Mouse (Mus musculus): ENCODE data around the gene Cers1. TPM values are rescaled to one million over a fixed set of nuclear protein-coding genes. Genes with fewer than 3 reads are reported as not detected.

Cers1 gene
- polyA plus RNA-seq, 1 experiment from 2014 or later = 6.0 TPM

DNA sequence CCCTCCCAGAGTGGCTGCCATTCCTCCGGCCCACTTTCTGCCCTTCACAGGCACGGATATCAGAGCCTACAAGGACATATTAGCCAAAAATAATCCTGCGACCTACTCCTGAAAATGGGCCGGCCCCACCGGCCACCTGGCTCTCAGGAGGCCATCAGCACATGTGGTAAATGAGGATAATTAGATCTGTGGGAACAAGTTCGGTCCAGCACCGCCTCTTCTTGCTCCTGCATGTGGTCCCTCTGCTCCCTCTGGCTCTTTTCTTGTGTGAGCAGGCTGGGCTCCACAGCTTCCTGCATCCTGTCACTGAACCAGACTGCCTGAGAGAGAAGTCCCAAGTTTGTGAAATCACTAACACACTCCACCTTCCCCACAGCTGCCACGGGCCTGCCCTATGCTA is 36.3 kb upstream of the Cers1 start:
- Histone ChIP-seq H3K27ac (replicated peaks; ENCODE audit: low read depth, low read length) (no peak overlapping the region), H3K9me3 (ENCODE audit: control insufficient read depth, low read length) (no peaks in the 10 kb centered on the region), H3K9ac (ENCODE audit: low read length) (no peak overlapping the region; the same call in 1 of the 2 replicates), H3K4me3 (ENCODE audit: low read depth, low read length) (no peak overlapping the region), H3K4me1 (ENCODE audit: control insufficient read depth, insufficient read depth, low read length) (peaks cover 10% of the 10 kb centered on the region; the same call in 1 of the 2 replicates), H3K4me2 (ENCODE audit: low read depth, severe bottlenecking) (no peak overlapping the region), H3K27me3 (ENCODE audit: control insufficient read depth, insufficient read depth, low read length) (no peaks in the 10 kb centered on the region), H3K36me3 (ENCODE audit: control insufficient read depth, insufficient read depth, low read length) (no peaks in the 10 kb centered on the region)
- DNase-seq (ENCODE audit: low spot score) (no peak), ATAC-seq (ENCODE audit: insufficient number of reproducible peaks, low FRiP score, low TSS enrichment, low read depth) (no peak)
- WGBS = 59% methylated on average over 8 of the region's 8 CpGs

DNA sequence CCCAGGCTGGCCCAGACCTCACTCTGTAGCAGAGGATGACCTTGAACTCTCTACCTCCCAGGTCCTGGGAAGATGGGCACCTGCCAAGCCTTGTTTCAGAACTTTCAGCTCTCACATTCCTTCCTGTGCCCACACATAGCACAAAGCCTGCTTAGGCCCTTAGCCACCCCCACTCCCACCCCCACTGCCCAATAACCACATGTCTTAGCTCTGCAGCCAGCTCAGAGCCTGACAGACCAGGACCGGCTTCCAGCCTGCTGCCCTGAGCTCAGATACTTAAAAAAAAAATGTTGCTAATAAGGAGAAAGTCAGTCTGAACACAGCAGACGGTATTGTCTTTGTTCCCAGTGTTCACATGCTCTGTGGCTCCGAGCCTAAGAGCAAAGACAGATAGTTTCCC is 34.6 kb upstream of the Cers1 start:
- WGBS = 59% methylated on average over 3 of the region's 3 CpGs
- Histone ChIP-seq H3K4me1 (ENCODE audit: control insufficient read depth, insufficient read depth, low read length) (peaks cover 10% of the 10 kb centered on the region; the same call in 1 of the 2 replicates), H3K9ac (ENCODE audit: low read length) (no peak overlapping the region)

GRCm38 (mm10) chr8:70282603-70283135 is 32.9 kb upstream of the Cers1 start, which contains the start of gene Homer3:
Homer3 (plus strand) TSS chr8:70282827.
- Histone ChIP-seq H3K27ac (replicated peaks; ENCODE audit: low read depth, low read length) (peak within 1 kb of the TSS; percentile 38), H3K36me3 (ENCODE audit: control insufficient read depth, insufficient read depth, low read length) (peaks cover 24% of the 10 kb centered on the region), H3K9me3 (ENCODE audit: control insufficient read depth, low read length) (peaks cover 4% of the 10 kb centered on the region; the same call in 1 of the 2 replicates), H3K9ac (ENCODE audit: low read length) (peak within 1 kb of the TSS; percentile 98), H3K4me2 (ENCODE audit: low read depth, severe bottlenecking) (peak within 1 kb of the TSS; percentile 88), H3K27me3 (ENCODE audit: control insufficient read depth, insufficient read depth, low read length) (no peaks in the 10 kb centered on the region), H3K4me3 (ENCODE audit: low read depth, low read length) (peak within 1 kb of the TSS; percentile 98), H3K4me1 (ENCODE audit: control insufficient read depth, insufficient read depth, low read length) (peaks cover 10% of the 10 kb centered on the region; the same call in 1 of the 2 replicates)
- DNase-seq (ENCODE audit: low spot score) (peak; percentile 94), ATAC-seq (ENCODE audit: insufficient number of reproducible peaks, low FRiP score, low TSS enrichment, low read depth) (peak; percentile 85)
- under 1% methylated on average over 36 of the region's 36 CpGs for WGBS

More for the DNA sequence above, 34.6 kb upstream of the Cers1 start:
- no peak for ATAC-seq (ENCODE audit: insufficient number of reproducible peaks, low FRiP score, low TSS enrichment, low read depth)
- H3K36me3 ChIP-seq (ENCODE audit: control insufficient read depth, insufficient read depth, low read length) = peaks cover 10% of the 10 kb centered on the region
- H3K4me3 ChIP-seq (ENCODE audit: low read depth, low read length) = no peak overlapping the region
- no peak for DNase-seq (ENCODE audit: low spot score)
- no peaks in the 10 kb centered on the region for H3K9me3 ChIP-seq (ENCODE audit: control insufficient read depth, low read length)
- no peaks in the 10 kb centered on the region for H3K27me3 ChIP-seq (ENCODE audit: control insufficient read depth, insufficient read depth, low read length)
- H3K27ac ChIP-seq (replicated peaks; ENCODE audit: low read depth, low read length) = no peak overlapping the region
- no peak overlapping the region for H3K4me2 ChIP-seq (ENCODE audit: low read depth, severe bottlenecking)

- peak; percentile 56 for ATAC-seq (ENCODE audit: insufficient number of reproducible peaks, low FRiP score, low TSS enrichment, low read depth)
- 1% methylated on average over 48 of the region's 55 CpGs for WGBS
Observed at GRCm38 (mm10) chr8:70283136-70284077, 32.2 kb upstream of the Cers1 start.

GRCm38 (mm10) chr8:70284421-70284820 is 31.2 kb upstream of the Cers1 start:
- Histone ChIP-seq H3K9ac (ENCODE audit: low read length) (no peak overlapping the region), H3K36me3 (ENCODE audit: control insufficient read depth, insufficient read depth, low read length) (peaks cover 26% of the 10 kb centered on the region), H3K4me1 (ENCODE audit: control insufficient read depth, insufficient read depth, low read length) (peaks cover 10% of the 10 kb centered on the region; the same call in 1 of the 2 replicates), H3K4me3 (ENCODE audit: low read depth, low read length) (no peak overlapping the region), H3K27me3 (ENCODE audit: control insufficient read depth, insufficient read depth, low read length) (no peaks in the 10 kb centered on the region), H3K27ac (replicated peaks; ENCODE audit: low read depth, low read length) (no peak overlapping the region), H3K9me3 (ENCODE audit: control insufficient read depth, low read length) (peaks cover 4% of the 10 kb centered on the region; the same call in 1 of the 2 replicates), H3K4me2 (ENCODE audit: low read depth, severe bottlenecking) (peak overlapping the region; percentile 25; the same call in 1 of the 2 replicates)
- DNase-seq (ENCODE audit: low spot score) (no peak), ATAC-seq (ENCODE audit: insufficient number of reproducible peaks, low FRiP score, low TSS enrichment, low read depth) (no peak)
- WGBS = 83% methylated on average over 5 of the region's 5 CpGs

More at GRCm38 (mm10) chr8:70283136-70284077, 32.2 kb upstream of the Cers1 start:
- Histone ChIP-seq H3K27ac (replicated peaks; ENCODE audit: low read depth, low read length) (peak overlapping the region; percentile 38), H3K9ac (ENCODE audit: low read length) (peak overlapping the region; percentile 98), H3K4me1 (ENCODE audit: control insufficient read depth, insufficient read depth, low read length) (peaks cover 10% of the 10 kb centered on the region; the same call in 1 of the 2 replicates), H3K4me3 (ENCODE audit: low read depth, low read length) (peak overlapping the region; percentile 98), H3K9me3 (ENCODE audit: control insufficient read depth, low read length) (peaks cover 4% of the 10 kb centered on the region; the same call in 1 of the 2 replicates), H3K4me2 (ENCODE audit: low read depth, severe bottlenecking) (peak overlapping the region; percentile 88), H3K27me3 (ENCODE audit: control insufficient read depth, insufficient read depth, low read length) (no peaks in the 10 kb centered on the region), H3K36me3 (ENCODE audit: control insufficient read depth, insufficient read depth, low read length) (peaks cover 26% of the 10 kb centered on the region)
- no peak for DNase-seq (ENCODE audit: low spot score)

GRCm38 (mm10) chr8:70285304-70285703 is 30.3 kb upstream of the Cers1 start:
- no peaks in the 10 kb centered on the region for H3K27me3 ChIP-seq (ENCODE audit: control insufficient read depth, insufficient read depth, low read length)
- H3K36me3 ChIP-seq (ENCODE audit: control insufficient read depth, insufficient read depth, low read length) = peaks cover 26% of the 10 kb centered on the region
- no peak overlapping the region for H3K9ac ChIP-seq (ENCODE audit: low read length)
- DNase-seq (ENCODE audit: low spot score) (no peak), ATAC-seq (ENCODE audit: insufficient number of reproducible peaks, low FRiP score, low TSS enrichment, low read depth) (no peak)
- no peak overlapping the region for H3K4me2 ChIP-seq (ENCODE audit: low read depth, severe bottlenecking)
- peaks cover 4% of the 10 kb centered on the region; the same call in 1 of the 2 replicates for H3K9me3 ChIP-seq (ENCODE audit: control insufficient read depth, low read length)
- H3K4me1 ChIP-seq (ENCODE audit: control insufficient read depth, insufficient read depth, low read length) = peaks cover 10% of the 10 kb centered on the region; the same call in 1 of the 2 replicates
- 97% methylated on average over 15 of the region's 15 CpGs for WGBS
- H3K27ac ChIP-seq (replicated peaks; ENCODE audit: low read depth, low read length) = no peak overlapping the region
- no peak overlapping the region for H3K4me3 ChIP-seq (ENCODE audit: low read depth, low read length)

GRCm38 (mm10) chr8:70286737-70287136 is 28.8 kb upstream of the Cers1 start:
- ATAC-seq (ENCODE audit: insufficient number of reproducible peaks, low FRiP score, low TSS enrichment, low read depth) (no peak), DNase-seq (ENCODE audit: low spot score) (no peak)
- Histone ChIP-seq H3K27ac (replicated peaks; ENCODE audit: low read depth, low read length) (no peak overlapping the region), H3K36me3 (ENCODE audit: control insufficient read depth, insufficient read depth, low read length) (peaks cover 35% of the 10 kb centered on the region), H3K4me2 (ENCODE audit: low read depth, severe bottlenecking) (no peak overlapping the region), H3K9me3 (ENCODE audit: control insufficient read depth, low read length) (peaks cover 4% of the 10 kb centered on the region; the same call in 1 of the 2 replicates), H3K9ac (ENCODE audit: low read length) (no peak overlapping the region), H3K4me1 (ENCODE audit: control insufficient read depth, insufficient read depth, low read length) (peaks cover 8% of the 10 kb centered on the region; the same call in 1 of the 2 replicates), H3K27me3 (ENCODE audit: control insufficient read depth, insufficient read depth, low read length) (no peaks in the 10 kb centered on the region), H3K4me3 (ENCODE audit: low read depth, low read length) (no peak overlapping the region)
- 92% methylated on average over 8 of the region's 8 CpGs for WGBS

DNA sequence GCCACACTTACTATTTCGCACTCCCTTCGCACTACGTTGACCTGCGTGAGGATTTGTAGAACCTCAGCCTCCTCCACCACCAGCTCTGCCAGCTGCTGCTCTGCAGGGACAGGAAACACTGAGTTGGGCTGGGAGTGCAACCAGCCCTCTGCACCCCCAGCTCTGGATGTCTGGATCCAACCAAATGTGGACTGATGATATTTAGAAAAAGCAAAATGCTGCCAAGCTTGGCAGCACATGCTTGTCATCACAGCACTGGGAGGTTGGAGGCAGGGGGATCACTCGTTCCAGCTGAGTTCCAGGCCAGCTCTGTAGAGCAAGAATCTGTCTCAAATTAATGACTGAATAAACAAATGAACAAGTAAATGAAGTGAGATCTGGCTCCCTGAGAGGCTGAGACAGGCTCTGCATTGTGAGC is 21.6 kb upstream of the Cers1 start:
- H3K9ac ChIP-seq (ENCODE audit: low read length) = no peak overlapping the region
- H3K4me1 ChIP-seq (ENCODE audit: control insufficient read depth, insufficient read depth, low read length) = no peaks in the 10 kb centered on the region
- H3K9me3 ChIP-seq (ENCODE audit: control insufficient read depth, low read length) = no peaks in the 10 kb centered on the region
- ATAC-seq (ENCODE audit: insufficient number of reproducible peaks, low FRiP score, low TSS enrichment, low read depth) = no peak
- WGBS = 58% methylated on average over 5 of the region's 5 CpGs
- DNase-seq (ENCODE audit: low spot score) = no peak
- no peak overlapping the region for H3K4me2 ChIP-seq (ENCODE audit: low read depth, severe bottlenecking)
- no peak overlapping the region for H3K4me3 ChIP-seq (ENCODE audit: low read depth, low read length)
- H3K27ac ChIP-seq (replicated peaks; ENCODE audit: low read depth, low read length) = no peak overlapping the region
- H3K36me3 ChIP-seq (ENCODE audit: control insufficient read depth, insufficient read depth, low read length) = peaks cover 44% of the 10 kb centered on the region
- no peaks in the 10 kb centered on the region for H3K27me3 ChIP-seq (ENCODE audit: control insufficient read depth, insufficient read depth, low read length)
